Mouse (Mus musculus) neural tube, embryonic 15.5 days (tissue): ENCODE data around the gene Nr1h4. TPM values are rescaled to one million over a fixed set of nuclear protein-coding genes. Genes with fewer than 3 reads are reported as not detected.

Experiments used
- ATAC-seq: fragments of 200-750 bp; cut with Nextera tagmentation; 2 replicates; pipeline ENCODE4 v1.8.0; 2017; ENCODE audit warnings: mild to moderate bottlenecking, moderate TSS enrichment, moderate library complexity; ENCODE audit not compliant: low FRiP score
- H3K27ac ChIP-seq: fragments of 300-500 bp; sonication (generic); replicated peaks from 2 replicates; pipeline ENCODE4 v1.5.1; 2015; ENCODE audit warnings: mild to moderate bottlenecking, inconsistent platforms
- H3K27me3 ChIP-seq: fragments of 300-500 bp; sonication (generic); replicated peaks from 2 replicates; pipeline ENCODE4 v1.6.1; 2015; ENCODE audit warnings: inconsistent platforms
- H3K36me3 ChIP-seq: fragments of 300-500 bp; sonication (generic); 2 replicates; pipeline ENCODE4 v1.6.1; 2015; ENCODE audit warnings: inconsistent platforms
- H3K4me1 ChIP-seq: fragments of 300-500 bp; sonication (generic); 2 replicates; pipeline ENCODE4 v1.6.1; 2015; ENCODE audit warnings: inconsistent platforms
- H3K4me2 ChIP-seq: fragments of 300-500 bp; sonication (generic); 2 replicates; pipeline ENCODE4 v1.6.1; 2015; ENCODE audit warnings: inconsistent platforms, mild to moderate bottlenecking, moderate library complexity
- H3K4me3 ChIP-seq: fragments of 300-500 bp; sonication (generic); replicated peaks from 2 replicates; pipeline ENCODE4 v1.5.1; 2015; ENCODE audit warnings: mild to moderate bottlenecking, inconsistent platforms
- H3K9ac ChIP-seq: fragments of 300-500 bp; sonication (generic); replicated peaks from 2 replicates; pipeline ENCODE4 v1.6.1; 2015; ENCODE audit warnings: mild to moderate bottlenecking, inconsistent platforms
- H3K9me3 ChIP-seq: fragments of 300-500 bp; sonication (generic); replicated peaks from 2 replicates; pipeline ENCODE4 v1.6.1; 2016; ENCODE audit warnings: inconsistent platforms
- WGBS: fragments of 180-500 bp; shearing (Covaris S2); methylation state at CpG from one replicate; pipeline ENCODE4 v1.1.7; 2015; ENCODE audit warnings: mixed read lengths; 5-methylcytosine and 5-hydroxymethylcytosine counted together
- polyA plus RNA-seq: library from polyadenylated mRNA; unstranded; fragments of >200 nt; fragmentation: Nextera tagmentation; extraction: Ambion mirVana; gene quantifications from 2 replicates; pipeline ENCODE4 v1.2.1, GENCODE M21; 2015

Gene Nr1h4
- polyA plus RNA-seq, 1 experiment from 2014 or later = not detected

- no peak for ATAC-seq
- Histone ChIP-seq H3K27me3 (no peaks in the 10 kb centered on the region), H3K27ac (no peak overlapping the region), H3K4me3 (no peak overlapping the region), H3K36me3 (no peaks in the 10 kb centered on the region), H3K4me1 (peaks cover 4% of the 10 kb centered on the region; the same call in 1 of the 2 replicates), H3K9ac (no peak overlapping the region), H3K4me2 (no peak overlapping the region), H3K9me3 (no peaks in the 10 kb centered on the region)
- whole genome bisulfite sequencing = 86% methylated on average over 4 of the region's 4 CpGs
Observed at GRCm38 (mm10) chr10:89551657-89552056, 18.3 kb upstream of the Nr1h4 start.

- Histone ChIP-seq H3K36me3 (no peaks in the 10 kb centered on the region), H3K4me2 (no peak overlapping the region), H3K9ac (no peak overlapping the region), H3K27me3 (no peaks in the 10 kb centered on the region), H3K9me3 (no peaks in the 10 kb centered on the region), H3K27ac (peak overlapping the region; percentile 37; the same call in 1 of the 2 replicates), H3K4me3 (no peak overlapping the region), H3K4me1 (peaks cover 4% of the 10 kb centered on the region; the same call in 1 of the 2 replicates)
- WGBS = 30% methylated on average over 6 of the region's 6 CpGs
- ATAC-seq = peak; percentile 50; the same call in 1 of the 2 replicates
Observed at GRCm38 (mm10) chr10:89548028-89548427, 14.6 kb upstream of the Nr1h4 start.

DNA sequence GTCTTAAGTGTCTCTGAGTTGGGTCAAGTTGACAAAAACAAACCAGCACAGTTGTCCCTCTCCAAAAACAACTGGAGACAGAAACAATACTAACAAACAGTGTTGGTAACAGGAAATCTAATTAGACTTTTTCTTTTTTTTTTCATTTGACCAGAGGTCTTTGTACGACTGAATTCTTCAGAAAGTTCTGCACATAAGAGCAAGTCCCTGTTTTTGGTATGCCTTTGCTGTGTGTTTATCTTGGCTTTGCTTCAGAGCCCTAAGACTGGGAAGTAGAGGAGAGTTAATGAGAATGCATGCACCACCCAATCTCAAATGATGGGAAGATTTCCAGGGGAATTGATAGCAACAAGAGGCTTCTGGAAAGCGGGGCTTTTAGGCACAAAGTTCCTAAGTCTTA, 13.6 kb upstream of the Nr1h4 start:
- no peaks in the 10 kb centered on the region for H3K9me3 ChIP-seq
- H3K4me3 ChIP-seq = no peak overlapping the region
- peaks cover 4% of the 10 kb centered on the region; the same call in 1 of the 2 replicates for H3K4me1 ChIP-seq
- no peak for ATAC-seq
- no peaks in the 10 kb centered on the region for H3K27me3 ChIP-seq
- no peaks in the 10 kb centered on the region for H3K36me3 ChIP-seq
- H3K27ac ChIP-seq = no peak overlapping the region
- H3K9ac ChIP-seq = no peak overlapping the region
- no peak overlapping the region for H3K4me2 ChIP-seq
- WGBS = 82% methylated on average over 2 of the region's 2 CpGs

- Histone ChIP-seq H3K4me2 (no peak overlapping the region), H3K27ac (no peak overlapping the region), H3K4me1 (peaks cover 4% of the 10 kb centered on the region; the same call in 1 of the 2 replicates), H3K36me3 (no peaks in the 10 kb centered on the region), H3K27me3 (no peaks in the 10 kb centered on the region), H3K9ac (no peak overlapping the region), H3K4me3 (no peak overlapping the region), H3K9me3 (no peaks in the 10 kb centered on the region)
- 78% methylated on average over 6 of the region's 6 CpGs for WGBS
- ATAC-seq = no peak
Observed at GRCm38 (mm10) chr10:89543867-89544266, 10.5 kb upstream of the Nr1h4 start.

DNA sequence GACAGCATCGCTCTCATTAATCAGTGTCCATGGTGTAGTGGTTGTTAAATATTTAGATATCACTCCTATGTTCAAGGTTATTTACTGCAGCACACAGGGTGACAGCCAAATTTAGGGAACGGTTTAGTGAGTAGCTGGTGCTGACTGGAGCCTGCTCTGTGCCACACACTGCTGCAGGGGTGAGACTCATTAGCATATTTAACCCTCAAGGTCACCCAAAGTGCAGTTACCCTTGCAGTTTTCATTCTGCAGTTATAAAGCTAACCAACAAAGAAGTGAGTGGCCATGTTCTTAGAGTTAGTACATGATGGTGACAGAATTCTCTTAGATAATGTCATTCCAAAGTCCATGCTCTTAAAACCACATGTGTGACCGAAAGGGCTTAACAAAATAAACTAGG, 8.9 kb upstream of the Nr1h4 start:
- 76% methylated on average over 3 of the region's 3 CpGs for WGBS

DNA sequence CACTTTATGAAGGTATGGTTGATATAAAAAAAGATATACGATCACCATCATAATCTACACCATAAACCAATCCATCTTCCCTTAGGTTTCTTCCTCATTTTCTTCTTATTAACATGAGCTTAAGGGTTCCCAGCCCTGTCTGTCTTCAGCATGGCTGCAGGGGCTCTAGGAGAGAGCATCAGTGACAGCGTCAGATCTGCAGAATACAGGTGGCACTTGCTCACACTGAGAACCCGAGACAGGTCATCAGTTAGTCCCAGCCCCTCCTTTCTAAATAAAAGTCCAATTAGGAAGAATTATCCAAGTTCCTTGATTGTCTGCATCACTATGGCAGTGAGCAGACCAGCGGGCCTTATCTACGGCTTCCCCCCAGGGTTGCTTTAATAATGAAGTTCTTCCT, 934 bp downstream of the Nr1h4 start:
- no peak overlapping the region for H3K4me3 ChIP-seq
- H3K4me1 ChIP-seq = peaks cover 9% of the 10 kb centered on the region
- no peaks in the 10 kb centered on the region for H3K27me3 ChIP-seq
- ATAC-seq = no peak
- H3K27ac ChIP-seq = no peak overlapping the region
- no peaks in the 10 kb centered on the region for H3K9me3 ChIP-seq
- H3K36me3 ChIP-seq = no peaks in the 10 kb centered on the region
- WGBS = 72% methylated on average over 5 of the region's 5 CpGs
- H3K4me2 ChIP-seq = no peak overlapping the region
- H3K9ac ChIP-seq = no peak overlapping the region

More for the DNA sequence above, 8.9 kb upstream of the Nr1h4 start:
- Histone ChIP-seq H3K4me3 (no peak overlapping the region), H3K27me3 (no peaks in the 10 kb centered on the region), H3K9me3 (no peaks in the 10 kb centered on the region), H3K4me2 (no peak overlapping the region), H3K27ac (no peak overlapping the region), H3K4me1 (no peaks in the 10 kb centered on the region), H3K9ac (no peak overlapping the region), H3K36me3 (no peaks in the 10 kb centered on the region)
- ATAC-seq = no peak

- H3K9me3 ChIP-seq = no peaks in the 10 kb centered on the region
- no peaks in the 10 kb centered on the region for H3K27me3 ChIP-seq
- H3K27ac ChIP-seq = no peak overlapping the region
- peaks cover 9% of the 10 kb centered on the region for H3K4me1 ChIP-seq
- H3K9ac ChIP-seq = no peak overlapping the region
- no peak overlapping the region for H3K4me2 ChIP-seq
- H3K36me3 ChIP-seq = no peaks in the 10 kb centered on the region
- WGBS = 88% methylated on average over 2 of the region's 2 CpGs
- ATAC-seq = no peak
- H3K4me3 ChIP-seq = no peak overlapping the region
Observed at GRCm38 (mm10) chr10:89531976-89532375, 1.4 kb downstream of the Nr1h4 start.

DNA sequence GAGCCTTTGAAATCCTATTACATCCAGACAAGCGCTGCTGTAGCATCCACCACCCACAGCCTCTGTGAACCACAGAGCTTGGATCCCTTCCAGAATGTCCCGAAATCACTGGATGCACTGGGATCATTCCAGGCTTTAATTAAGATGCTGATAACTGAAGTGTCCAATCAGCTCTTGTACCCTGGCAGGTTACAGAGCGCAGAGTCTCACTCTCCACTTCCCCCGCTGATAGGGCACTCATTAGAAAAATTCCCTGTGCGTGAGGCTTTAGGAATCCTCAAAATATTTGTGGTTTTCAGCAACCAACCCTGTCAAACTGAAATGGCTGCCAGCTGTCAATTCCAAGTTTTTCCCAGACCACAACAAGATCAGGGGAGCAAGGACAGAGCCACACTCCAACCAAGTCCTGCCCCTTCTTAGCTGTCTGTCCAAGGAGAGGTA, 2.2 kb downstream of the Nr1h4 start:
- WGBS = 45% methylated on average over 5 of the region's 5 CpGs

DNA sequence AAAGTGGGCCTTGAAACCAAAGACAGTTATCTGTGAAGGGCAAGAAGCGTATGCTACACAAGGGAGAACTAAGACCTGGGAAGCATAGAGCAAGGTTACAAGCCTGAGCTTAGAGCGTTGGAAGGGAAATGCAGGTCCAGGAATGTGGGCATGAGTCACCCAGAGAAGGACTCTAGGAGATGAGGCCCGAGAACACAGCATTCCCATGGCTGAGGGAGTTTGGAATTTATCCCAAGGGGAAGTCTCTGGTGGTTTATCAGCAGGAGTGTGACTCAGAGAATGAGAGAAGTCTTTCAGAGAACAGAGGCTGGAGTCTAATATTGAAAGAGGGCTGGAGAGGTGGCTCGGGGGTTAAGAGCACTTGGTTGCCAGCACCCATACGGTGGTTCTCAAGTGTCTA, 6.3 kb downstream of the Nr1h4 start:
- Histone ChIP-seq H3K36me3 (no peaks in the 10 kb centered on the region), H3K4me2 (no peak overlapping the region), H3K4me1 (peaks cover 9% of the 10 kb centered on the region; the same call in 1 of the 2 replicates), H3K27me3 (no peaks in the 10 kb centered on the region), H3K9ac (no peak overlapping the region), H3K4me3 (no peak overlapping the region), H3K9me3 (no peaks in the 10 kb centered on the region), H3K27ac (no peak overlapping the region)
- 85% methylated on average over 5 of the region's 5 CpGs for WGBS
- no peak for ATAC-seq

More for the DNA sequence above, 2.2 kb downstream of the Nr1h4 start:
- Histone ChIP-seq H3K9ac (no peak overlapping the region), H3K36me3 (no peaks in the 10 kb centered on the region), H3K4me1 (peaks cover 9% of the 10 kb centered on the region), H3K4me2 (no peak overlapping the region), H3K27ac (no peak overlapping the region), H3K27me3 (no peaks in the 10 kb centered on the region), H3K9me3 (no peaks in the 10 kb centered on the region), H3K4me3 (no peak overlapping the region)
- ATAC-seq = peak; percentile 79

DNA sequence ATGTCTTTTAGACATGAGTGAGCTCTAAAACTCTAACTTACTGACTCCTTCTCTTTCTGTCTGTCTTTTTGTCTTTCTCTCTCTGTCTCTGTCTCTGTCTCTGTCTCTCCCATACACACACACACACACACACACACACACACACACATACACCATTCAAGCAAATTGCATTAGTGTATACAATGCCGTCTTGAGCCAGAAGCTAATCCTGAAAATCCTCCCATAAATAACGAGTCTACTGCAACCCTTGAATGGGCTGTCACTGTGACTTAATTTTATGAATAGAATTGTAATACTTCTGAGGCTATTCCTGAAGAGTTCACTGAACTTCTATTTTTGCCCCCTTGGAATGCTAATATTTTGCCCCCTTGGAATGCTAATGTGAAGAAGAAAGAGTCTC, 7.6 kb downstream of the Nr1h4 start:
- ATAC-seq = no peak
- peaks cover 2% of the 10 kb centered on the region; the same call in 1 of the 2 replicates for H3K4me1 ChIP-seq
- no peaks in the 10 kb centered on the region for H3K9me3 ChIP-seq
- H3K27ac ChIP-seq = no peak overlapping the region
- no peaks in the 10 kb centered on the region for H3K27me3 ChIP-seq
- H3K36me3 ChIP-seq = no peaks in the 10 kb centered on the region
- H3K9ac ChIP-seq = no peak overlapping the region
- no peak overlapping the region for H3K4me2 ChIP-seq
- WGBS = 64% methylated on average over 2 of the region's 2 CpGs
- no peak overlapping the region for H3K4me3 ChIP-seq

DNA sequence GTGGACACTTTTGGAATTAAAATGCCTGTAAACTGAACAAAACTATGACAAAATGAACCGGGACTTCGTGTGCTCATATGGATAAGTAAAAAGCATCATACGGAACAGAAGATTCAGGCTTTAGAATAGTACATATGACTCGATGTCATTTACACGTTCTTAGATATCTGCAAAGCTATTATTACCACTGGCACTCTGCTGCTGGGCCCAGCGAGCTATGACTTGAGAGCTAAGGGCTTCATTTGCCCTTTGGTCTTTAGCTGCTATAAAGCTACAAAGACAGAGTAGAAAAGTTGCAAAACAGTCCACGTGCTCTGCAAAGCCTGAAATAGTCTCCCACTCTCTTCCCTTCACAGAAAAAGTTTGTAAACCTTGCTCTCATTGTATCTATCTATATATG, 10.9 kb downstream of the Nr1h4 start:
- Histone ChIP-seq H3K9ac (no peak overlapping the region), H3K27ac (no peak overlapping the region), H3K27me3 (no peaks in the 10 kb centered on the region), H3K9me3 (no peaks in the 10 kb centered on the region), H3K4me2 (no peak overlapping the region), H3K4me3 (no peak overlapping the region), H3K36me3 (no peaks in the 10 kb centered on the region), H3K4me1 (no peaks in the 10 kb centered on the region)
- ATAC-seq = no peak
- WGBS = 88% methylated on average over 7 of the region's 7 CpGs

GRCm38 (mm10) chr10:89521790-89522431, 11.5 kb downstream of the Nr1h4 start:
- no peaks in the 10 kb centered on the region for H3K9me3 ChIP-seq
- WGBS = 91% methylated on average over 9 of the region's 9 CpGs
- no peaks in the 10 kb centered on the region for H3K27me3 ChIP-seq
- no peaks in the 10 kb centered on the region for H3K4me1 ChIP-seq
- no peak overlapping the region for H3K4me2 ChIP-seq
- H3K9ac ChIP-seq = no peak overlapping the region
- no peak for ATAC-seq
- no peak overlapping the region for H3K27ac ChIP-seq
- H3K36me3 ChIP-seq = no peaks in the 10 kb centered on the region
- H3K4me3 ChIP-seq = no peak overlapping the region
